Mouse (Mus musculus) forebrain, embryonic 10.5 days (tissue): Measurements from ENCODE around the gene Smim27. TPM values are rescaled to one million over a fixed set of nuclear protein-coding genes. Genes with fewer than 3 reads are reported as not detected.

ENCODE experiments used
- DNase-seq: peaks from one replicate; pipeline ENCODE4 v3.0.0-alpha.2; 2017; ENCODE audit warnings: low spot score; ENCODE audit errors: extremely low spot score
- H3K27ac ChIP-seq: fragments of 300-500 bp; sonication (generic); 2 replicates; pipeline ENCODE4 v1.5.1; 2016; ENCODE audit warnings: mild to moderate bottlenecking
- H3K27me3 ChIP-seq: fragments of 300-500 bp; sonication (generic); 2 replicates; pipeline ENCODE4 v1.6.1; 2016; ENCODE audit warnings: mild to moderate bottlenecking; ENCODE audit not compliant: poor library complexity, severe bottlenecking
- H3K36me3 ChIP-seq: fragments of 300-500 bp; sonication (generic); replicated peaks from 2 replicates; pipeline ENCODE4 v1.6.1; 2016; ENCODE audit warnings: mild to moderate bottlenecking, moderate library complexity
- H3K4me1 ChIP-seq: fragments of 300-500 bp; sonication (generic); 2 replicates; pipeline ENCODE4 v1.6.1; 2016
- H3K4me3 ChIP-seq: fragments of 300-500 bp; sonication (generic); 2 replicates; pipeline ENCODE4 v1.5.1; 2016; ENCODE audit warnings: mild to moderate bottlenecking, moderate library complexity
- H3K9me3 ChIP-seq: fragments of 300-500 bp; sonication (generic); 2 replicates; pipeline ENCODE4 v1.6.1; 2016; ENCODE audit warnings: mild to moderate bottlenecking, moderate library complexity
- WGBS: fragments of 180-500 bp; shearing (Covaris S2); methylation state at CpG from one replicate; pipeline ENCODE4 v1.1.7; 2016; 5-methylcytosine and 5-hydroxymethylcytosine counted together
- polyA plus RNA-seq: library from polyadenylated mRNA; unstranded; fragments of >200 nt; fragmentation: Nextera tagmentation; extraction: Ambion mirVana; gene quantifications from 2 replicates; pipeline ENCODE4 v1.2.1, GENCODE M21; 2016

Gene Smim27
- polyA plus RNA-seq = 26.4 and 26.7 TPM in 2 replicates

- Histone ChIP-seq H3K4me1 (peaks cover 35% of the 10 kb centered on the region), H3K36me3 (peaks cover 59% of the 10 kb centered on the region), H3K9me3 (no peaks in the 10 kb centered on the region), H3K27ac (peak within 1 kb of the TSS; percentile 97), H3K27me3 (no peaks in the 10 kb centered on the region), H3K4me3 (peak within 1 kb of the TSS; percentile 76)
- peak; percentile 98 for DNase-seq
- under 1% methylated on average over 38 of the region's 38 CpGs for WGBS
Observed at GRCm38 (mm10) chr4:40269430-40270032, at the start of gene Smim27, which contains the start of gene Topors. Gene Smim27 (plus strand): TSS chr4:40269579. Gene Topors (minus strand): TSS chr4:40269850.

GRCm38 (mm10) chr4:40220437-40220836 lies 48.9 kb upstream of the Smim27 start:
- no peak overlapping the region for H3K4me3 ChIP-seq
- peak; percentile 20 for DNase-seq
- peaks cover 8% of the 10 kb centered on the region for H3K27me3 ChIP-seq
- H3K4me1 ChIP-seq = peaks cover 14% of the 10 kb centered on the region
- 23% methylated on average over 12 of the region's 12 CpGs for WGBS
- no peaks in the 10 kb centered on the region for H3K9me3 ChIP-seq
- H3K27ac ChIP-seq = no peak overlapping the region
- H3K36me3 ChIP-seq = no peaks in the 10 kb centered on the region

DNA sequence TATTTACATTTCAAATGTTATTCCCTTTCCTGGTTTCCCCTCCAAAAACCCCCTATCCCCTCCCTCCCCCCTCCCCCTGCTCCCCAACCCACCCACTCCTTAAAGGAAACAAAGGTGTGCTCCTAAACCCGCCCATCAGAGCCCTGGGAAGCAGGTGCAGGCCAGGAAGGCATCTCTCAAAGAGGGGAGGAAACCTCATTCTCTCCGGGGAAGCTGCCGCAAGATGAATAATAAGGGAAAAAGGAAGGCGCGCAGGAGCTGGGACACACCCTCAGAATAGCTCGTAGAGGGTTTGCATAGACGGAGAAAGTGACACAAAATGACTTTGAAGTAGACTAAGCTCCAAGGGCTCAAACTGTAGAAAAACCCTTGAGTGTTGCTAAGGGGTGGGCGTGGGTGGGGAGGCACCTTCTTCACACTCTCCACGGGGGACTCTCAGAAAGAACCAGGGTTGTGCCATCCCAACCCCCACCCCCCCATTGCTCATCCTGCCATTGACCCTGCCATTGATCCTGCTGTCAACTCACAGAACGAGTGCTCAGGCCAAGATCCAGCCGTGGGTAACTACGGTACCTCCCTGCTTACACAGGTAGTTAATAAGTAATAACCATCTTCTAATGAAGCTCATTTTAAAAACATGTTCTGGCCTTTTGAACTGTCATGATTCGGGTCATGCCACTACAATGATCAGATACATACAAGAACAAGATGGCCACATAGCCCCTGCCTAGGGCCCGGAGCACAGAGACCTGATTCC lies 48.2 kb upstream of the Smim27 start:
- H3K4me3 ChIP-seq = no peak overlapping the region
- H3K4me1 ChIP-seq = peaks cover 14% of the 10 kb centered on the region
- DNase-seq = no peak
- H3K27me3 ChIP-seq = peaks cover 8% of the 10 kb centered on the region
- H3K36me3 ChIP-seq = no peaks in the 10 kb centered on the region
- H3K9me3 ChIP-seq = no peaks in the 10 kb centered on the region
- H3K27ac ChIP-seq = no peak overlapping the region
- 46% methylated on average over 14 of the region's 14 CpGs for WGBS

DNA sequence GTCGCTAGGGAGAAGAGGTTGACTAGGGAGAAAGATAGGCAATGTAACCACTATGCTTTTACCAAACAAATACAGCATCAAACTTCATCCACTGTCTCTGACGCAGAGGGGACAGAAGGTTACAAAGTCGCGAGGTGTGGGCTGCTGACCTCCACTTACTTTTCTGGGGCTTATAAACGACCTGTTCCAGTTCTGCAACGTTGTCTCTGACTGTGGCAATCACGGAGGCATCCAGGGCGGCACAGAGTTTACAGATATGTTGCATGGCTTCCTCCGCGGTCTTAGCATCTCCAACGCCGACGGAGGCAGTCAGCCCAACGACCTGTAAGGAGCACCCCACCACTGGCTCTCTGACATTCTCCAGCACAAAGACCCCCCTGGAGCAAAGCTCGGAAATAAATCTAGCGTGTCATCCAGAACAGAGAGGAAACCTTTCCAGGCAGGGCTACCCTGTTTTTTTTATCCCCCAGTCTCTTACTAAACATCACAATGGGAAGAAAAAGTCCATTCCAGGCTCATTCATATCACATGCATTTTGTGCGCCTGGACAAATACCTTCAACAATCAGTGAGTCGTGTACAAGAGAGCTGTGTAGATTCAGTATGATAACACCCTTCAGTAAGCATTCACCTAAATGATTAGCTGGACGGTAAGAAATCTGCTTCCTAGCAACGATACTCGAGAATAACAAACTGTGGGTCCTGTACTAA lies 47.3 kb upstream of the Smim27 start:
- no peak for DNase-seq
- Histone ChIP-seq H3K36me3 (no peaks in the 10 kb centered on the region), H3K4me3 (no peak overlapping the region), H3K27me3 (peaks cover 8% of the 10 kb centered on the region), H3K9me3 (no peaks in the 10 kb centered on the region), H3K4me1 (peaks cover 14% of the 10 kb centered on the region), H3K27ac (no peak overlapping the region)
- 58% methylated on average over 21 of the region's 21 CpGs for WGBS

- peaks cover 7% of the 10 kb centered on the region for H3K27me3 ChIP-seq
- H3K4me3 ChIP-seq = no peak overlapping the region
- no peaks in the 10 kb centered on the region for H3K36me3 ChIP-seq
- H3K9me3 ChIP-seq = no peaks in the 10 kb centered on the region
- no peak overlapping the region for H3K27ac ChIP-seq
- peaks cover 5% of the 10 kb centered on the region; the same call in 1 of the 2 replicates for H3K4me1 ChIP-seq
- DNase-seq = no peak
- 81% methylated on average over 5 of the region's 5 CpGs for WGBS
Observed at GRCm38 (mm10) chr4:40226095-40226494, 43.3 kb upstream of the Smim27 start.

- Histone ChIP-seq H3K36me3 (no peaks in the 10 kb centered on the region), H3K4me1 (0 out of 2 replicates have a peak, but pooled peaks cover under 1% of the 10 kb centered on the region), H3K27ac (no peak overlapping the region), H3K4me3 (no peak overlapping the region), H3K9me3 (no peaks in the 10 kb centered on the region), H3K27me3 (no peaks in the 10 kb centered on the region)
- 92% methylated on average over 11 of the region's 11 CpGs for WGBS
- DNase-seq = no peak
Observed at GRCm38 (mm10) chr4:40227131-40227530, 42.2 kb upstream of the Smim27 start.

DNA sequence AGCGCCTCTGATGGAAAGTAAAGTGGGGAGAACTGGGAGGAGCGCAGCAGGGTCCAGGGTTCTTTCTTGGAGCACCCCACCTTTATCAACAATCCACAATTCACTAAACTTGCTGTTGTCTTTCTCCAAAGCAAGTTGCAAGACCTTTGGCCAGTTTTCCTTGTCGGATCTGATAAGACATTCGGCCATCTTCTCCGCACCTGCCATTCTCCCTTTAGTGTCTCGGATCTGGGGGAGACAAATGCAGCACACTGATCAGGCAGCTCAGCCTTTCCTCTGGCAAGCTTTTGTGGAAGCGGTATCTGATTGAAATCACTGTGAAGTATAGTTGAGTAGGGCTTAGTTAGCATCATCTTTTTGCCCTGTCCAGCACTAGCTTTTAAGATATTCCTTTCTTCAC lies 41.5 kb upstream of the Smim27 start:
- Histone ChIP-seq H3K4me1 (no peaks in the 10 kb centered on the region), H3K27me3 (no peaks in the 10 kb centered on the region), H3K9me3 (no peaks in the 10 kb centered on the region), H3K36me3 (no peaks in the 10 kb centered on the region), H3K27ac (no peak overlapping the region), H3K4me3 (no peak overlapping the region)
- WGBS = 92% methylated on average over 7 of the region's 7 CpGs
- DNase-seq = no peak

GRCm38 (mm10) chr4:40229723-40230122 lies 39.7 kb upstream of the Smim27 start:
- H3K9me3 ChIP-seq = no peaks in the 10 kb centered on the region
- H3K4me3 ChIP-seq = no peak overlapping the region
- no peak overlapping the region for H3K27ac ChIP-seq
- H3K36me3 ChIP-seq = no peaks in the 10 kb centered on the region
- DNase-seq = no peak
- H3K4me1 ChIP-seq = no peaks in the 10 kb centered on the region
- WGBS = 92% methylated on average over 6 of the region's 6 CpGs
- no peaks in the 10 kb centered on the region for H3K27me3 ChIP-seq

DNA sequence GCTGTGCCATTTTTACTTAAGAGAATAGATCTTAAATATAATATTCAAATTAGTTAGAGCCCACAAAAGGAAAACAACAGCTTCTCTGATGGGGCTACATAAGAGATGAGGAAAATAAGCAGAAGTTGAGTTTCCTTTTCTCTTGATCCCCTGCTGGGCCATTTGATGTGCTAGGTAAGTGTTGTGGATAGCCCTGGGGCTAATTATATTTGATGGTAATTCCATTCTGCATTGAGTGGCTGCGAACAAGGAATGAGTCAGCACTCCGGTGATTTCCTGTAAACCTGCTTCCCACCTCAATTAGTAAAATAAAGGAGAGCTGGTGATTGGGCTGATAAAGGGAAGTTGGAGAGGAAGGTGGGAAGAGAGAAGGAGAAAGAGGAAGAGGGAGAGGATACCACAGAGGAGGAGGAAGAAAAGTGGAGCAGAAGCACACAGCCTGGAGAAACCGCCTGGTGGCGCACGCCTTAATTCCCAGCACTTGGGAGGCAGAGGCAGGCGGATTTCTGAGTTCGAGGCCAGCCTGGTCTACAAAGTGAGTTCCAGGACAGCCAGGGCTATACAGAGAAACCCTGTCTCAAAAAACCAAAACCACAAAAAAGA lies 36.2 kb upstream of the Smim27 start:
- Histone ChIP-seq H3K27ac (no peak overlapping the region), H3K4me3 (no peak overlapping the region), H3K36me3 (no peaks in the 10 kb centered on the region), H3K27me3 (no peaks in the 10 kb centered on the region), H3K9me3 (no peaks in the 10 kb centered on the region), H3K4me1 (no peaks in the 10 kb centered on the region)
- 93% methylated on average over 7 of the region's 7 CpGs for WGBS
- no peak for DNase-seq

DNA sequence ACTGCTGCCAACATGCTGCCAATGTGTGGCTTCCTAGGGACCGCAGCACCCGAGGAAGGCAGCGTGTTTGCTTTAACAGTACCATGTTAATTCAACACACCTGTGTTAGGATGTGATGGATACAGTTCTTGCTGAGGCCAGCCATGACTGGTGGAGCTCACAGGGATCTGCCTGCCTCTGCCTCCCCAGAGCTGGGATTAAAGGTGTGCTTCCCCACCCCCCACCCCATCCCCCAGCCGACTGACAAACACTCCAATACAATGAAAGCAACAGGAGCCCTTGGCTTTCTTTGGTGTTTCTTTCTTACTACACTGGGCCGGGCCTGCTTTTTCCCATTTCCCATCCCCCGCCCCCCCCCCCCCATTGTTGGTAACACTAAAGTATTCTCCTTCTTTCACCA lies 35.1 kb upstream of the Smim27 start:
- Histone ChIP-seq H3K9me3 (no peaks in the 10 kb centered on the region), H3K36me3 (no peaks in the 10 kb centered on the region), H3K4me3 (no peak overlapping the region), H3K4me1 (peaks cover 10% of the 10 kb centered on the region), H3K27ac (no peak overlapping the region), H3K27me3 (no peaks in the 10 kb centered on the region)
- DNase-seq = no peak
- 82% methylated on average over 6 of the region's 6 CpGs for WGBS

- Histone ChIP-seq H3K4me1 (peaks cover 21% of the 10 kb centered on the region), H3K27ac (no peak overlapping the region), H3K36me3 (no peaks in the 10 kb centered on the region), H3K4me3 (no peak overlapping the region), H3K27me3 (0 out of 2 replicates have a peak, but pooled peaks cover 4% of the 10 kb centered on the region), H3K9me3 (no peaks in the 10 kb centered on the region)
- WGBS = 91% methylated on average over 4 of the region's 4 CpGs
- DNase-seq = no peak
Observed at GRCm38 (mm10) chr4:40236829-40237228, 32.5 kb upstream of the Smim27 start.

GRCm38 (mm10) chr4:40238483-40239408 lies 30.6 kb upstream of the Smim27 start:
- peak overlapping the region; percentile 35; the same call in 1 of the 2 replicates for H3K27ac ChIP-seq
- peak; percentile 18 for DNase-seq
- H3K36me3 ChIP-seq = no peaks in the 10 kb centered on the region

More at GRCm38 (mm10) chr4:40238483-40239408, 30.6 kb upstream of the Smim27 start:
- peak overlapping the region; percentile 61 for H3K4me3 ChIP-seq
- H3K27me3 ChIP-seq = 0 out of 2 replicates have a peak, but pooled peaks cover 4% of the 10 kb centered on the region
- peaks cover 21% of the 10 kb centered on the region for H3K4me1 ChIP-seq
- WGBS = 1% methylated on average over 17 of the region's 17 CpGs
- H3K9me3 ChIP-seq = no peaks in the 10 kb centered on the region
